Mouse (Mus musculus): ENCODE measurements around the gene Grhl1. TPM values are rescaled to one million over a fixed set of nuclear protein-coding genes. Genes with fewer than 3 reads are reported as not detected.

Gene Grhl1
- polyA plus RNA-seq, 1 experiment from 2014 or later: 0.15 TPM

DNA sequence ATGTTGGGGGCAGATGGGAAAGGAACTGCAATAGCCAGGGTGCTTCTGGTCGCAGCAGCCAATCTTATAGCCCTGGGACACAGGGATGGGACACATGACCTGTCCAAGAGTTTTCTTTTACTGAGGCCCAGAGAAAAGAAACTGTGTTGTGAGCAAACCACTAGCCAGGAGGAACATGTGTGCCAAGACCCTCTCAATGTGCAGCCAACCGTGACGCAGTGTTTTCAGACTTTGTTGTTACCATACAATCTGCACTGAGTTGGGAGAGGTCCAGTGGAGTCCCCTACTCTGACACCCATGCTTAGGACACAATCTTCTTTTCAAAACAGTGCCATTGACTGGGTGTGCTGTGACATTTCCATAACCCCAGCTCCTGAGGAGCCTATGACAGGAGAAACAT lies 4.5 kb upstream of the Grhl1 start:
- Histone ChIP-seq H3K27ac (replicated peaks) (no peak overlapping the region), H3K4me2 (no peak overlapping the region), H3K9me3 (no peaks in the 10 kb centered on the region), H3K9ac (no peak overlapping the region), H3K36me3 (no peaks in the 10 kb centered on the region), H3K4me3 (no peak overlapping the region), H3K4me1 (replicated peaks) (peaks cover 7% of the 10 kb centered on the region), H3K27me3 (peaks cover 17% of the 10 kb centered on the region)
- ATAC-seq (ENCODE audit: low read depth): no peak
- WGBS: 91% methylated on average over 3 of the region's 3 CpGs

DNA sequence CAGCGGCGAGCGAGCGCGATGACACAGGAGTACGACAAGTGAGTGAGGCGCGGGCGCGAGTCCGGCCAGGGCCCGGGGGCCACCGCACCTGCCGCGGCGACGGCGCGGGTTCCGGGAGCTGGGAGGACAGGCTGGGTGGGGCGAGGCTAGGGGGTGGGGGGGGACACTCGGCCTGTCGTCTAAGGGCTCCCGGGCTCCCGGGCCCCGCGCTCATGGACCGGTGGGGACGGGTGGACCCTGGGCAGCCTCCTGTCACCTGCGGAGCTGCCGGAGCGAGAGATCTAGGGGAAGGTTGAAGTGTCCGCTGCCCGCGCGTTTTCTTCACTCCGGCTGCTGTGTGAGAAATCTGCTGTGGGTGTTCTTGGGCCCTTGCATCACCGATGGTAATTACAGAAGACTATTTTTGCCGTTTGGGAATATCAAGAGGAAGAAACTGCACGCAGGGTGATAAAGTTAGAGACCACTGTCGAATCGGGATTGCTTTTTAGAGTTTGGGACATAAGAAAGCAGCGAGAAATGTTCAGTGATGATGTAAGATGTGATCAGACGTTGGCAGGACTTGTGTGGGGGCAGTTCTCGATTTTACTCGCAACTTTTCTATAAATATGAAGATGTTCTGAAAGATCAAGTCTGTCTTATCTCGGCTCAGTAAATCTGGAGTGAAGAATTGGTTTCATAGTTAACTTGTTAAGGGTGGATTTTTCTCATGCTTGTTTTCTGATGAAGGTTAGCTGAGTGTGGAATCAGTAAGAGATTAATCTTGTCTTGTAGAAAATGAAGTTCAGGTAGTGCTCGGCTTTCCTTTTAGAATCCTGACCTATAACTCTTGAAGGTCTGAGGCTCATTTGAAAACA lies 565 bp downstream of the Grhl1 start:
- H3K27me3 ChIP-seq: peaks cover 41% of the 10 kb centered on the region
- peak overlapping the region; percentile 74 for H3K4me2 ChIP-seq
- peak overlapping the region; percentile 62 for H3K4me3 ChIP-seq
- H3K9me3 ChIP-seq: no peaks in the 10 kb centered on the region
- peak overlapping the region; percentile 75 for H3K9ac ChIP-seq
- H3K36me3 ChIP-seq: no peaks in the 10 kb centered on the region
- peak; percentile 68 for ATAC-seq (ENCODE audit: low read depth)
- WGBS: 5% methylated on average over 45 of the region's 48 CpGs
- H3K27ac ChIP-seq (replicated peaks): no peak overlapping the region
- peaks cover 9% of the 10 kb centered on the region for H3K4me1 ChIP-seq (replicated peaks)

DNA sequence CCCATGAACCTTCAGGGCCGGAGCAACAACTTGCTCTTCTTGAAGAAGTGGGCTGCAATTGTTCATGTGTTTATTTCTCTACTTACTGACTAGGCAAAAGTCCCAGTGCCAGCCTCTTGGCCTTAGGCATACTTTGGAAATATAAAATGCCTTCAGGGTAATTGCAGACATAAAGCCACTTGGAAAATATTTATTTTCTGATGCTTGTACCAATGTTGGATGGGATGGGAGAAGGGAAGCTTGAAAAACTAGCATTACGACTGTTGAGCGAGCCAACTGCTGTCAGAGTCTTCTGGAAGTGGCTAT lies 1.1 kb downstream of the Grhl1 start:
- 47% methylated on average over 3 of the region's 3 CpGs for whole genome bisulfite sequencing
- Histone ChIP-seq H3K4me1 (replicated peaks) (peaks cover 9% of the 10 kb centered on the region), H3K9me3 (no peaks in the 10 kb centered on the region), H3K4me2 (no peak overlapping the region), H3K4me3 (no peak overlapping the region), H3K27ac (replicated peaks) (no peak overlapping the region), H3K9ac (no peak overlapping the region), H3K36me3 (no peaks in the 10 kb centered on the region), H3K27me3 (peaks cover 41% of the 10 kb centered on the region)
- no peak for ATAC-seq (ENCODE audit: low read depth)

DNA sequence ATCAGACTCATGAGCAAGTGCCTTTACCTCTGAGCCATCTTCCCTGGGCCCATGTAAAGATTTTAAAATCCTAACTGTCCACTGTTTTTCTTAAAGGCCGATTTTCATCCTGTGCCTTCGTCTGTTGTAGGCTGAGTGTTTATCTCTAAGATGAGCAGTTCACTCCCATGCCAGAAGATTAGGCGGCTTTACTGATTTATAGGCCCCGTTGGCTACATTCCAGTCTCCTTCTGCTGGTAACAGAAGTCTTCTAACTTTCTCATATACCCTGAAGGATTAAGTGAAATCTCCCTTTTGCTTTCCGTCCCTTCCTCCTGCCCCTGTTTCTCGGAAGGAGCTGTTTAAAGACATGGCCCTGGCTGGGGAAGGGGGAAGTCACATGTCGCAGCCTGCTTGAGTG lies 2.8 kb downstream of the Grhl1 start:
- Histone ChIP-seq H3K4me2 (no peak overlapping the region), H3K36me3 (no peaks in the 10 kb centered on the region), H3K27me3 (peaks cover 41% of the 10 kb centered on the region), H3K9ac (0 out of 2 replicates have a peak overlapping the region, but pooled peaks have one; percentile 0), H3K27ac (replicated peaks) (no peak overlapping the region), H3K4me1 (replicated peaks) (peaks cover 9% of the 10 kb centered on the region), H3K4me3 (no peak overlapping the region), H3K9me3 (no peaks in the 10 kb centered on the region)
- WGBS: 46% methylated on average over 7 of the region's 7 CpGs
- no peak for ATAC-seq (ENCODE audit: low read depth)

DNA sequence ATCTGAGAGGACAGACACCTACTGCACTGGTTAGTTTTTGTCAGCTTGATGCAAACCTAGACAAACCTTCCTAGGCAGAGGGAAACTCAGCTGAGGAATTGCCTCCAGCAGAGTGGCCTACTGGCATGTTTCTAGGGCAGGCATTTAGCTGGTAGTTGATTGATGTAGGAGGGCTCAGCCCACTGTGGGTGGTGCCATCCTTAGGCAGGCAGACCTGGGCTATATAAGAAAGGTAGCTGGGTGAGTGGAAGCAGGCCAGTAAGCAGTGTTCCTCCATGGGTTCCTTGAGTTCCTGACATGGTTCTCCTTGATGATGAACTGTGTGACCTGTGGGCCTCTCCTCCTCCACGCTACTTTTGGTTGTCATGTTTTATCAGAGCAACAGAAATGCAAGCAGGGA lies 8.4 kb downstream of the Grhl1 start:
- Histone ChIP-seq H3K27me3 (no peaks in the 10 kb centered on the region), H3K4me3 (no peak overlapping the region), H3K9me3 (no peaks in the 10 kb centered on the region), H3K9ac (no peak overlapping the region), H3K4me2 (no peak overlapping the region), H3K4me1 (replicated peaks) (no peaks in the 10 kb centered on the region), H3K27ac (replicated peaks) (no peak overlapping the region), H3K36me3 (no peaks in the 10 kb centered on the region)
- 85% methylated on average over 1 of the region's 1 CpGs for WGBS
- ATAC-seq (ENCODE audit: low read depth): no peak

DNA sequence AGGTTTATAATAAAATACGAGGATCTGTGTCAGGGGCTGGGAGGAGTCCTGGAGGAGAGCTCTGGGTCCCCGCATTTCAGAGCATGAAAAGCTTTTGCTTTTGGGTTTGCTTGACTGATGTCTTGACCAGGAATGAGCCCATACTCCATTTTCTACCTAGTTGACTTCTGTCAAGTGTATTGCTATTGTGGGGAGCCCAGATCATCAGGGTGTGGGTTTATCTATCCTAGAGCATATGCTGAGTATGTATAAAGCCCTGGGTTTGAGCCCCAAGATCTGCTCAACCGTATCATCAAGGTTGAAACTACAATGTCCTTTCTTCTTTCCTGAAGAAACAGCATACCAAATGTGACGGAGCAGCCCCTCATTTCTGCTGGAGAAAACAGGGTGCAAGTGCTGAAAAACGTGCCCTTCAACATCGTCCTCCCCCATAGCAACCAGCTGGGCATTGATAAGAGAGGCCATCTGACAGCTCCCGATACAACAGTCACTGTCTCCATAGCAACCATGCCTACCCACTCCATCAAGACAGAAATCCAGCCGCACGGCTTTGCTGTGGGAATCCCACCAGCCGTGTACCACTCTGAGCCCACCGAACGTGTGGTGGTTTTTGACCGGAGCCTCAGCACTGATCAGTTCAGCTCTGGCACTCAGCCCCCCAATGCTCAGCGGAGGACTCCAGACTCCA lies 9.1 kb downstream of the Grhl1 start:
- no peaks in the 10 kb centered on the region for H3K36me3 ChIP-seq
- H3K4me1 ChIP-seq (replicated peaks): no peaks in the 10 kb centered on the region
- H3K4me2 ChIP-seq: no peak overlapping the region
- H3K4me3 ChIP-seq: no peak overlapping the region
- no peak overlapping the region for H3K27ac ChIP-seq (replicated peaks)
- 69% methylated on average over 14 of the region's 14 CpGs for WGBS
- H3K27me3 ChIP-seq: no peaks in the 10 kb centered on the region
- no peak for ATAC-seq (ENCODE audit: low read depth)
- no peaks in the 10 kb centered on the region for H3K9me3 ChIP-seq
- no peak overlapping the region for H3K9ac ChIP-seq

DNA sequence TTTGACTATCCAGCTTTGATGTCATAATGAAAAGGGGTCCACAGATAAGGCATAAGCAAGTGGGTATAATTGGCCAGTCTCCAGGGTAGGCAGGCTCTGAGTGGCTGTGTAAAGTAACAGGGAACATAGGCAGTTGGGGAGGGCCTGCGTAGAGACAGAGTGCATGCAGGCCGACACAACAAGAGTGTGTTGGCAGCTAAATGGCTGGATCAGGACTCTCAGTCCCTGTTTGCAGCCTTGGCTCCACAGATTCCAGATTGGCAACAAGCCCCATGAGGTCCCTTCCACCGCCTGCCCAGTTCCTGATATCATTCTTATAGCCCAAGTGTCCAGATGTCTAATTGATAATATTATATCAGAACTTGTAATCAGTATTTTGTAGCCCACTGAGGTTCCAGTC lies 11.6 kb downstream of the Grhl1 start:
- WGBS: 91% methylated on average over 3 of the region's 3 CpGs
- Histone ChIP-seq H3K4me1 (replicated peaks) (no peaks in the 10 kb centered on the region), H3K4me3 (no peak overlapping the region), H3K4me2 (no peak overlapping the region), H3K36me3 (no peaks in the 10 kb centered on the region), H3K9me3 (no peaks in the 10 kb centered on the region), H3K27me3 (no peaks in the 10 kb centered on the region), H3K9ac (no peak overlapping the region), H3K27ac (replicated peaks) (no peak overlapping the region)
- ATAC-seq (ENCODE audit: low read depth): no peak

DNA sequence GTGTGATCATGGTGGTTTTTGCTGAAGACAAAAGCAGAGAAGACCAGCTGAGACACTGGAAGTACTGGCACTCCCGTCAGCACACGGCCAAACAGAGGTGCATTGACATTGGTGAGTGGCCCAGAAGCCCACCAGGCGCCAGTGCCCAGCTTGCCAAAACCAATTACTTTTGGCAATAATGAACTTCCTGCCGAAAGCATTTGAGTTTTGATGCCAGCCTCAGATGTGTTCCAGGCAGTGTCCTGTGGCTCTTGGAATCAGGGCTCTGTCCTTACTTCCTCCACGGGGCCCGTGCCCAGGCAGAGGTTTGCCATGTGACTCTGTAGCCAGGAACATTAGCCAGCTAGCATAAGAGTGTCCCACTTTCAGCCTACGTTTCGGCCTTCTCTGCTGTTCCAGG lies 12.8 kb downstream of the Grhl1 start:
- WGBS: 88% methylated on average over 8 of the region's 8 CpGs
- Histone ChIP-seq H3K27ac (replicated peaks) (no peak overlapping the region), H3K4me1 (replicated peaks) (no peaks in the 10 kb centered on the region), H3K4me3 (no peak overlapping the region), H3K27me3 (no peaks in the 10 kb centered on the region), H3K9me3 (no peaks in the 10 kb centered on the region), H3K4me2 (no peak overlapping the region), H3K9ac (no peak overlapping the region), H3K36me3 (no peaks in the 10 kb centered on the region)
- no peak for ATAC-seq (ENCODE audit: low read depth)

DNA sequence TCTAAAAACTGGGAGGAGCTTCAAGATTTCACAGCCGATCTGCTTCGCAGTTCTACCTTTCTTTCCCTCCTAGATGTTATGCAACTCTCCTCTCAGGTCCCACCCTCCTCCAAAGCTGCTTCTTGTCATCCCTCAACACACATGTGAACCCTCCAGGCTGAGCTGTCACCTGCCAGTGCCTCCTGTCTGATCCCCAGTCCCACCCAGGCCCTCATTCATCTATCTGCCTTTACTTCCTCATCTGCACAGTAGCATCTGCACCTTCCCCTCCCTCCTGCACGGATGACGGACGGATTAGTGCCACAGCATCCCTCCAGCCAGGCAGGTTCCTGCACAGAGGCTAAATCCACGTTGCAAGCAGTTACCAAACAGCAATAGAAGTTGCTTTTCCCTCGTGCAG lies 14.1 kb downstream of the Grhl1 start:
- H3K36me3 ChIP-seq: no peaks in the 10 kb centered on the region
- no peak overlapping the region for H3K4me2 ChIP-seq
- no peak overlapping the region for H3K27ac ChIP-seq (replicated peaks)
- H3K9me3 ChIP-seq: no peaks in the 10 kb centered on the region
- H3K4me3 ChIP-seq: no peak overlapping the region
- WGBS: 82% methylated on average over 7 of the region's 7 CpGs
- no peaks in the 10 kb centered on the region for H3K27me3 ChIP-seq
- no peak overlapping the region for H3K9ac ChIP-seq
- no peaks in the 10 kb centered on the region for H3K4me1 ChIP-seq (replicated peaks)
- no peak for ATAC-seq (ENCODE audit: low read depth)

DNA sequence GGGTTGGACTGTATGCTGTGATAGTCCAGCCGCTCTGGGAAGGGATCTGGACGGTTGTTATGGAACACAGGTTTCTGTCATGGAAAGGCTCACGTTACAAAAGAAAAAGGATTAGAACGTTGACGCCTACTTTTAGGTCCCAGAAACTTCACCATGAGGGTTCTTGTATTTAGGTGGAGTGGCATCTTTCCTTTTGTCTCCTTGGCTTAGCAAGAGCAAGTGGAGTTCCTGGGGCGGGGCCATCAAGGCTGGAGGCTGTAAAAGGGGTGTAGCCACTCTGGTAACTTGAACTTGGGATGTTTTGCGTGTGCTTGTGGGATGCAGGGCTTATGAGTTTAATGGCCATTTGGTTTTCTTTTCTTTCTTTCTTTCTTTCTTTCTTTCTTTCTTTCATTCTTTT lies 18.3 kb downstream of the Grhl1 start:
- no peaks in the 10 kb centered on the region for H3K27me3 ChIP-seq
- H3K4me2 ChIP-seq: no peak overlapping the region
- no peaks in the 10 kb centered on the region for H3K36me3 ChIP-seq
- H3K9me3 ChIP-seq: no peaks in the 10 kb centered on the region
- 84% methylated on average over 7 of the region's 7 CpGs for WGBS
- peaks cover 10% of the 10 kb centered on the region for H3K4me1 ChIP-seq (replicated peaks)
- H3K27ac ChIP-seq (replicated peaks): no peak overlapping the region
- no peak overlapping the region for H3K4me3 ChIP-seq
- H3K9ac ChIP-seq: no peak overlapping the region
- no peak for ATAC-seq (ENCODE audit: low read depth)

DNA sequence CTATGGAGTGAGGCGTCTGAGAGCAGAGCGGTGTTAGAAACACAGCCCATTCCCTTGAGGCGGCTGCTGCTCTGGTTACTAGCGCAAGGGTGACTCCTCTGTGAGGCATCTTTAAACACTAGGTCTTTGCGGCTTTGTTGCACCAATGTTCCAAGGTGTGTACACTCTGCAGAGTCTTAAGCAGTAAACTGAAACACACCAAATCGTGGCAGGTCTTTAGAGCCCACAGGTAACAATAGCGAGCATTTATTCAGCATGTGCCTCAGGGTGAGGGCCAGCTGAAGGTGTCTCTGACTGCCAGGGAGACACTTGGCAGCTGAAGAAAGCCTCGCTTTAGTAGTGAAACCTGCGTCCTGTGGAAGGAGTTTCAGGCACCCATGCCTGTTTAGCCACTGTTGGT lies 20.0 kb downstream of the Grhl1 start:
- Histone ChIP-seq H3K27me3 (no peaks in the 10 kb centered on the region), H3K4me3 (no peak overlapping the region), H3K27ac (replicated peaks) (no peak overlapping the region), H3K9ac (no peak overlapping the region), H3K36me3 (no peaks in the 10 kb centered on the region), H3K4me1 (replicated peaks) (peaks cover 10% of the 10 kb centered on the region), H3K4me2 (no peak overlapping the region), H3K9me3 (no peaks in the 10 kb centered on the region)
- ATAC-seq (ENCODE audit: low read depth): no peak
- 84% methylated on average over 9 of the region's 9 CpGs for WGBS

DNA sequence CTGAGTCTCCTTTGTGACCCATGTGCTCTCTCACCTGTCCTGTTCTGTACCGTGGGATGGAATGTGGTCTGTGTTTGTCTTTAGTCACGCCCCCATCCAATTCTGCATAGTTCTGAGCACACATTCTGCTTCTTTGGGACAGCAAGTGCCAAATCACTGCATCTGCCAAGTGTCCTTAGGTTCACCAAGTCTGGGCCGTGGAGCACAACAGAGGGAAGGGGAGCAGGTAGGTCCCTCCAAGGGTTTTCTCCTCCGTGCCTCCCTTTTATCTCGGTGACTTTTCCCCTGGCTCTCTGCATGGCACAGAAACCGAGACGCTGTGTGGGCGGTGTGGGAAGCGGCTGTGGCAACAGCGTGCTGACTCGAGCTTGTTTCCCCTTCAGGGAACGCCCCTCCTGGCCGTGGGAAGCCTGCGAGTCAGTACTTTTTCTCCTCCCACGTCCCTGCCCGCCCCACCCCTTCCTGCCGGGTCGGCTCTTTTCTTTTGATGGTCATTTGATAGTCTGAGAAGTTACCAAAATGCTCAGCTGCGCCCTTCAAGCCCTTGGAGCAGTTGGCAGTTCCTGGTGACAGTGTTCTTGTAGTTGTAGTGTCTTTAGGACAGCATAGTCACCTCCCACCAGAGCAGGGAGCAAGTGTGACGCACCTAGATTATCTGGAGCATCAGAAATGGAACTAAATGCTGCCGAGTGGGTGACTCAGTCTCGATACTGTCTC lies 21.0 kb downstream of the Grhl1 start:
- no peaks in the 10 kb centered on the region for H3K36me3 ChIP-seq
- no peaks in the 10 kb centered on the region for H3K27me3 ChIP-seq
- ATAC-seq (ENCODE audit: low read depth): no peak
- H3K4me3 ChIP-seq: peak overlapping the region; percentile 10; the same call in 1 of the 2 replicates
- peaks cover 10% of the 10 kb centered on the region for H3K4me1 ChIP-seq (replicated peaks)
- H3K27ac ChIP-seq (replicated peaks): no peak overlapping the region
- peak overlapping the region; percentile 48 for H3K4me2 ChIP-seq
- WGBS: 18% methylated on average over 22 of the region's 22 CpGs
- H3K9me3 ChIP-seq: no peaks in the 10 kb centered on the region
- peak overlapping the region; percentile 12; the same call in 1 of the 2 replicates for H3K9ac ChIP-seq

Data from neural tube, embryonic 13.5 days (tissue).